Mouse (Mus musculus): ENCODE data around the gene Dmrtc2. TPM values are rescaled to one million over a fixed set of nuclear protein-coding genes. Genes with fewer than 3 reads are reported as not detected.

Gene Dmrtc2
- polyA plus RNA-seq, 1 experiment from 2014 or later = 0.08 TPM

- DNase-seq (ENCODE audit: low spot score) = no peak
These were observed 31.3 kb downstream of the Dmrtc2 start for GRCm38 (mm10) chr7:24901114-24901513.

- DNase-seq (ENCODE audit: low spot score) = no peak
These were observed 32.0 kb downstream of the Dmrtc2 start for GRCm38 (mm10) chr7:24901842-24902241.

GRCm38 (mm10) chr7:24902264-24902629, 32.4 kb downstream of the Dmrtc2 start:
- no peak for DNase-seq (ENCODE audit: low spot score)

DNA sequence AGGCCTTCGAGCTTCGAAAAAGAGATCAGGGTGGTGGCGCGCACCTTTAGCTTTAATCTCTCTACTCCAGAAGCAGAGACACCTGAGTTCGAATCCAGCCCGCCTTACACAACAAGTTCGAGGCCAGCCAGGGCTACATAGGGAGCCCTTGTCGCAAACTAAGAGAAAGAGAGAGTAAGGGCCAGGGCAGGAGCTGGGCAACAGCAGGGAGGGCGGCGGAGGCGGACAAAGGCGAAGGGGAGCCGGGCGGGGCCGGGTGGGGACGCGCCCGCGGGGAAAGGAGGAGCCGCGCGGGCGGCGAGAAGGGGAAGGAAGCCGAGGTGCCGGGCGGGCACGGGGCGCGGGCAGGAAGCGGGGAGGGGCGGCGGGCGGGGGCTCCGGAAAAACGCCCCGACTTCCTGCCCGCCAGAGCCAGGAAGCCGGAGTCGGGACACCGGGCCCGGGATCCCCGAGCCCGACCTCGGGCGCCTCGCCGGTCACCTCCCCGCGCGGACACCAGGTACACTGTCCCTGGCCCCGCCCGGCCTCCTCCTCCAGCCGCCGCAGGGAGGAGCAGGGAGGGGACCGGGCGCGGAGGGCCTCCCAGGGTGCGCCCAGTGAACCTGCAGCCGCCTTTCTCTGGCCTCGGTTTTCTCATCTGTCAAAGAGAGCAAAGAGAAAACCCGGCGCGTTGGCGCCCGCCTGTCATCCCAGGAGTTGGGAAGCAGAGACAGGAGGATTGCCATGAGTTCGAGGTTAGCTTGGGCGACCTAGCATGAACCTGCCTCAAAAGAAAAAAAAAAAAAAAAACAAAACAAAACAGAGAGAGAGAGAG, 33.0 kb downstream of the Dmrtc2 start, which contains the start of gene Arhgef1:
Gene Arhgef1, plus strand, starts transcription at position 283 of the 814 bp plus-strand sequence.
- DNase-seq (ENCODE audit: low spot score) = peak; percentile 82

- peak; percentile 23 for DNase-seq (ENCODE audit: low spot score)
These were observed 33.6 kb downstream of the Dmrtc2 start for GRCm38 (mm10) chr7:24903444-24903825.

GRCm38 (mm10) chr7:24904070-24904483, 34.2 kb downstream of the Dmrtc2 start:
- DNase-seq (ENCODE audit: low spot score) = peak; percentile 97

DNA sequence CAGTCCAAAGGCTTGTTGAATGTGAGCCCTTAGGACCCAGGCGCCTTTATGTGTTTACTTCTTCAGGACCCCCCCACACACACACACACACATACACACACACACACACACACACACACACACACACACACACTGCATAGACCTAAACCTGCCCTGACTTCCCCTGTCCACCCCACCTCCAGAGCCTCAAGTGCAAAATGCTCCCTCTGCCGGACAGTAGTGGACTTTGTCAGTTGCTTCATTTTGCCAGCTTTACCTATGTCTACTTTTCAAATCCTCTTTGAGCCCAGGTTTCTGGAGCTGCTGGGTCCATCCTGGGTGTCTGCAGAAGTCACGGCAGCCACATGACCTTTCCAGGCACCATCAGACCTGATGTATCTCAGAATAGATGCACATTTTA, 35.1 kb downstream of the Dmrtc2 start:
- DNase-seq (ENCODE audit: low spot score) = peak; percentile 48

GRCm38 (mm10) chr7:24906551-24906950, 36.7 kb downstream of the Dmrtc2 start:
- DNase-seq (ENCODE audit: low spot score) = no peak

DNA sequence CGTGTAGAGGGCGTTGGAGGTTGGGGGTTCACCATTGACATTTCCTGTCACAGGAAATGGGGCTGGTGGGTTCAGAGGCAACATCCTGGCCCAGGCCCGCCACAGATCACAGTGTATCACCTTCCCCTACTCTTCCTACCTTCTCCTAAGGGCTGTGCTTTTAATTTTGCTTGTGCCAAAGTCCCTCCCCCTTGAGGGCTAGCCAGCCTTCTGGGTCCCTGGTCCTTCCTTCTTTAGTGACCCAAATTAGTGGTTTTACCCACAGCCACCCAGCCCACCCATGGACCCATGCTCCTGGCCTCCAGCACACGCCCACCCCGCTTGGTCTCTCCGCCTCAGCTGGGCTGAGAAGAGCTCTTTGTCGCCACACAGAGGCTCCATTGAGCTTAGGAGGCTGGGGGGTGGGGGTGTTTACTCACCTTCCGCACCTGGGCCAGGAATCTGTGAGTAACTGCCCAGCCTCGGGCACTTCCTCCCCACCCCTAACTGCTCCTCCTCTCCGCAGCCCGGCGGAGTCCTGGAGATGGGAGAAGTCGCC, 37.4 kb downstream of the Dmrtc2 start:
- DNase-seq (ENCODE audit: low spot score) = peak; percentile 86

- DNase-seq (ENCODE audit: low spot score) = no peak
These were observed 42.6 kb downstream of the Dmrtc2 start for GRCm38 (mm10) chr7:24912480-24912879.

DNA sequence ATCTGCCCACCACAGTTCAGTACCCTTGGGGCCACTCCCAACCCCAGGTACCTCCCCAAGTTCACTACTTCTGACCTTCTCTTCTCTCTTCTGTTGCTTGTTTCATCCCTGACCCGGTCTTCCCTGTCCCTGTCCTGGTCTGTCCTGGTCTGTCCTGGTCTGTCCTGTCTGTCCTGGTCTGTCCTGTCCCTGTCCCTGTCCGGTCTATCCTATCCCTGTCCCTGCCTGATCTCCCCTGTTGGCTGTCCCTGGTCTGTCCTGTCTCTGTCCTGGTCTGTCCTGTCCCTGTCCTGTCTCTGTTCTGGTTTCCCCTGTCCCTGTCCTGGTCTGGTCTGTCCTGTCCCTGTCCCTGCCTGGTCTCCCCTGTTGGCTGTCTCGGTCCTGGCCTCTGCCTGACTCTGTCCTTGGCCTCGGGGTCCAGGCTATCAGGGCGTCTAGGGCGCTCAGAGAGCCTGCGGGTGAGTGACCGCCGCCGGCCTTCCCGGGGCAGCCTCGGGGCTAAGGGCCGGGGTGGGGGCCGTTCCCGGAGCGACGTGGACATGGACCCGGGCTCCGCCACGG, 49.0 kb downstream of the Dmrtc2 start:
- DNase-seq (ENCODE audit: low spot score) = no peak

- no peak for DNase-seq (ENCODE audit: low spot score)
These were observed 49.9 kb downstream of the Dmrtc2 start for GRCm38 (mm10) chr7:24919728-24920127.

Other genes with a start within 250 kb of the Dmrtc2 start
- gene Lypd3, start 233.5 kb upstream of the Dmrtc2 start, polyA plus RNA-seq (2015; fragmentation: Nextera tagmentation; extraction: Ambion mirVana) = 1.8 and 2.2 TPM in 2 replicates
- gene Tex101, start 193.4 kb upstream of the Dmrtc2 start, polyA plus RNA-seq (2015; fragmentation: Nextera tagmentation; extraction: Ambion mirVana) = not detected in 2 replicates
- not detected in 2 replicates for gene BC049730, start 160.8 kb upstream of the Dmrtc2 start, polyA plus RNA-seq (2015; fragmentation: Nextera tagmentation; extraction: Ambion mirVana)
- gene Gm4763, start 143.1 kb upstream of the Dmrtc2 start, polyA plus RNA-seq (2015; fragmentation: Nextera tagmentation; extraction: Ambion mirVana) = 0.31 TPM in 1 of 2 replicates, not detected in the other
- 0.49 and 0.86 TPM in 2 replicates for gene Cd177, start 109.7 kb upstream of the Dmrtc2 start, polyA plus RNA-seq (2015; fragmentation: Nextera tagmentation; extraction: Ambion mirVana)
- 0.98 and 1.1 TPM in 2 replicates for gene Ceacam10, start 92.9 kb upstream of the Dmrtc2 start, polyA plus RNA-seq (2015; fragmentation: Nextera tagmentation; extraction: Ambion mirVana)
- 12.1 and 19.0 TPM in 2 replicates for gene Gm9844, start 7.8 kb upstream of the Dmrtc2 start, polyA plus RNA-seq (2015; fragmentation: Nextera tagmentation; extraction: Ambion mirVana)
- not detected in 2 replicates for gene Lypd4, start 116 bp upstream of the Dmrtc2 start, polyA plus RNA-seq (2015; fragmentation: Nextera tagmentation; extraction: Ambion mirVana)
- 2,922 and 3,108 TPM in 2 replicates for gene Rps19, start 14.3 kb downstream of the Dmrtc2 start, polyA plus RNA-seq (2015; fragmentation: Nextera tagmentation; extraction: Ambion mirVana)
- gene Cd79a, start 27.3 kb downstream of the Dmrtc2 start, polyA plus RNA-seq (2015; fragmentation: Nextera tagmentation; extraction: Ambion mirVana) = 1.1 and 1.5 TPM in 2 replicates
- 244 and 341 TPM in 2 replicates for gene Arhgef1, start 32.9 kb downstream of the Dmrtc2 start, polyA plus RNA-seq (2015; fragmentation: Nextera tagmentation; extraction: Ambion mirVana)
- gene Gm4881, start 74.4 kb downstream of the Dmrtc2 start, polyA plus RNA-seq (2015; fragmentation: Nextera tagmentation; extraction: Ambion mirVana) = not detected in 2 replicates
- 220 and 236 TPM in 2 replicates for gene Rabac1, start 102.7 kb downstream of the Dmrtc2 start, polyA plus RNA-seq (2015; fragmentation: Nextera tagmentation; extraction: Ambion mirVana)
- gene Atp1a3, start 135.9 kb downstream of the Dmrtc2 start, polyA plus RNA-seq (2015; fragmentation: Nextera tagmentation; extraction: Ambion mirVana) = 1.7 TPM in 2 replicates
- 0.80 and 1.2 TPM in 2 replicates for gene Grik5, start 202.3 kb downstream of the Dmrtc2 start, polyA plus RNA-seq (2015; fragmentation: Nextera tagmentation; extraction: Ambion mirVana)
- gene Zfp574, start 202.5 kb downstream of the Dmrtc2 start, polyA plus RNA-seq (2015; fragmentation: Nextera tagmentation; extraction: Ambion mirVana) = 18.1 and 20.8 TPM in 2 replicates

Measured in thymus, postnatal 0 days (tissue).